Mouse (Mus musculus): ENCODE results near the gene Socs5.

Socs5 gene

GRCm38 (mm10) chr17:87169076-87169475, 61.6 kb downstream of the Socs5 start:
- DNase-seq (ENCODE audit: low spot score) = no peak

GRCm38 (mm10) chr17:87170364-87170763, 62.9 kb downstream of the Socs5 start:
- DNase-seq (ENCODE audit: low spot score) = no peak

- DNase-seq (ENCODE audit: low spot score) = no peak
Measured at GRCm38 (mm10) chr17:87172031-87172430, 64.6 kb downstream of the Socs5 start.

GRCm38 (mm10) chr17:87173966-87174365, 66.5 kb downstream of the Socs5 start:
- DNase-seq (ENCODE audit: low spot score) = no peak

DNA sequence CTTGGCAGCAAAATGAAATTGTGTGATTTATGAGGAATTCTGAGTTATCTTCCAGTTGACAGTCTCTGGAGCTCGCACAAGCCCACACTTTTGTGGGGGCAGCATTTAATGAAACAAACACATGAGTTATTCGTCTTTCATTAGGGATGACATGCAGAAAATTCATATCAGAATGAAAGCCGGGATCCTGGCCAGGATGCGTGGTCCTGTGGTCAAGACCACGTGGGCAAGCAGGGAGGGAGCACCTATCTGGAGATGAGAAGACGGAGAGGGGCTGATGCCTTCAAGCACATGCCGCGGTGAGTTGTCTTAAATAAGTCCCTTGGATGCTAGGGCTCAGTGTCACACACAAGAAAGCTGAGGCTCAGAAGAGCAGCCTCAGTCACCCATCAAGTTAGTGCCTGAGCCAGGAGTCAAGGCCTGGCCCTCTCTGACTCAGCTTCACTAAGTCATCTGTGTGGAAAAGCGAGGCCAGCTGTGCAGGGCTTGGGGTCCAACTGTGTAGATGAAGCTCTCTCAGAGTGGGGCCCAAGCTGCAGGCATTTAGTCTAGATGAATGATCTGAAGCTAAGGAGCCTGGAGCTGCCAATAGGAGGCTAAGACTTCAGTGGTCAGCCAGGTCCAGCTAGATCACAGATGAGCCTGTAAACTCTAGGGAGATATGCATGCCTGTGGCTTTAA, 67.3 kb downstream of the Socs5 start:
- no peak for DNase-seq (ENCODE audit: low spot score)

GRCm38 (mm10) chr17:87176066-87177012, 68.9 kb downstream of the Socs5 start:
- DNase-seq (ENCODE audit: low spot score) = no peak

- DNase-seq (ENCODE audit: low spot score) = no peak
Measured at GRCm38 (mm10) chr17:87178596-87179590, 71.4 kb downstream of the Socs5 start.

DNA sequence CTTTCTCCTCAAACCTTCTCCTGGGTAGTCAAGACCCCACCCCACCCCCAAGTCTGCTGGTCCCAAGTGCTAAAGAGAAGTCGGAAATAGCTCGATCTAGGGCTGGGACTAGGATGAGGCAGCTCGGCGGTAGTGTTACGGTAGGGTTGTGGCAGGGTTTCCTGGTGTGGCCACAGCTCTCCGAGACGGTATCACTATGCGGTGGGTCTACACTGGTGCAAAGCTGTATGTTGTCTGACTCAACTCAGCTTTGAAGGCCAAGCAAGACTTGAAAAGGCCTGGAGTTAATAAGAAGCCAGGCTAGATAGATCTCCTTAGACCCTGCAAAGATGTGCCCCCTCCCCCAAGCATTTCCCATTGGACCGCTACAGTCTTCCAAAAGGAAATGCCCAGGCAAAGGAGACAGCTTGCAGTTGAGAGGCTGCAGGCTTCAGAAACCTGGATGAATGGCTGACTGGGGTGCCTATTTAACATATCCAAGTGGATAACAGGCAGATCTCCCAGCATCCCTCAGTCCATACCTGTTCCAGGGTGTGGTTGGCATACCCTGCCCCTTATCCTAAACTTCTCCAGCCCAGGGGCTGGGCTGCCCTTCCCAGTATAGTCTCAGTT, 72.6 kb downstream of the Socs5 start:
- DNase-seq (ENCODE audit: low spot score) = no peak

GRCm38 (mm10) chr17:87181683-87182346, 74.3 kb downstream of the Socs5 start:
- no peak for DNase-seq (ENCODE audit: low spot score)

GRCm38 (mm10) chr17:87185461-87186066, 78.1 kb downstream of the Socs5 start:
- no peak for DNase-seq (ENCODE audit: low spot score)

DNA sequence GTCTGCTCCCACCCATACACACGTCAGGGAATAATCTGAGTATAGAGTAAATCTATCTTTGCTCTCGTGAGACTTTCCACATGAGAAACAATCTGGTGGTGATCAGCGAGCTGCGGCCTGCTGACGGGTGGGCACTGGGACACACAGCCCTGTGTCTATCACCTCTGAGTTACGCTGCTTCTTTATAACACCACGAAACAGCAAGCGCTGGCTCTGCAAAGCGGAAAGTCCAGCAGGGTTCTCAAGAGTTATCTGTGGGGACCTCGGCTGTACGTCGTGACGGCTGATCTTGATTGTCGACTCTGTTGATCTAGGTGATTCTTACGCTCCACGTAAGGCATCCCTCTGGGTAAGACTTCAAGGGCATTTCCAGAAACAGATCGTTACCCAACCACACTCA, 79.5 kb downstream of the Socs5 start:
- no peak for DNase-seq (ENCODE audit: low spot score)
